Mouse (Mus musculus) liver, embryonic 14.5 days (tissue): ENCODE results near the gene Dusp3. TPM values are rescaled to one million over a fixed set of nuclear protein-coding genes. Genes with fewer than 3 reads are reported as not detected.
A peak's percentile ranks its signal among the peaks of the same experiment; 100 is the strongest.

Experiments
- ATAC-seq: fragments of 200-750 bp; cut with Nextera tagmentation; 2 replicates; pipeline ENCODE4 v1.8.0; 2017; ENCODE audit warnings: moderate number of reproducible peaks, mild to moderate bottlenecking, moderate library complexity; ENCODE audit not compliant: insufficient read depth
- DNase-seq, 3 experiments: peaks; one replicate each; pipeline ENCODE4 v3.0.0-alpha.2; 2012 to 2013; ENCODE audit warnings: low read depth in 3 of 3, low spot score in 3 of 3
- H3K27ac ChIP-seq: fragments of 300-500 bp; sonication (generic); 2 replicates; pipeline ENCODE4 v1.5.1; 2014; ENCODE audit warnings: moderate library complexity, mild to moderate bottlenecking, control low read depth, inconsistent platforms
- H3K27me3 ChIP-seq: fragments of 300-500 bp; sonication (generic); 2 replicates; pipeline ENCODE4 v1.6.1; 2014; ENCODE audit warnings: mild to moderate bottlenecking, low read length, moderate library complexity; ENCODE audit not compliant: control insufficient read depth, insufficient read depth
- H3K36me3 ChIP-seq: fragments of 300-500 bp; sonication (generic); replicated peaks from 2 replicates; pipeline ENCODE4 v1.6.1; 2014; ENCODE audit warnings: low read depth; ENCODE audit not compliant: control insufficient read depth, insufficient read depth
- H3K4me1 ChIP-seq, 2 experiments: fragments of 200-500 bp in 1 of 2; fragments of 300-500 bp in 1 of 2; sonication (generic) in 1 of 2; replicated peaks; 2 replicates each; pipeline ENCODE4 v1.6.1; 2012 to 2014; ENCODE audit warnings: antibody characterized with exemption in 1 of 2, inconsistent platforms in 1 of 2, low read length in 1 of 2; ENCODE audit not compliant: control insufficient read depth in 2 of 2, insufficient read depth in 2 of 2
- H3K4me2 ChIP-seq: fragments of 300-500 bp; sonication (generic); 2 replicates; pipeline ENCODE4 v1.6.1; 2014; ENCODE audit warnings: low read depth, mild to moderate bottlenecking, control low read depth, moderate library complexity
- H3K4me3 ChIP-seq, 2 experiments: fragments of 200-500 bp in 1 of 2; fragments of 300-500 bp in 1 of 2; sonication (generic) in 1 of 2; 2 replicates each; pipeline ENCODE4 v1.5.1; 2012 to 2014; ENCODE audit warnings: low read depth in 2 of 2, low read length in 2 of 2, mild to moderate bottlenecking in 2 of 2, control low read depth in 1 of 2, inconsistent platforms in 1 of 2, moderate library complexity in 1 of 2; ENCODE audit not compliant: insufficient read depth in 1 of 2
- H3K9ac ChIP-seq: fragments of 300-500 bp; sonication (generic); replicated peaks from 2 replicates; pipeline ENCODE4 v1.6.1; 2014; ENCODE audit warnings: mild to moderate bottlenecking, control low read depth, moderate library complexity
- H3K9me3 ChIP-seq: fragments of 300-500 bp; sonication (generic); 2 replicates; pipeline ENCODE4 v1.6.1; 2016; ENCODE audit warnings: low read length, mixed read lengths; ENCODE audit not compliant: control insufficient read depth
- CTCF ChIP-seq: IDR thresholded peaks from 2 replicates; pipeline ENCODE4 v1.5.1; 2016; ENCODE audit warnings: antibody characterized with exemption, low read depth, control low read depth
- EP300 ChIP-seq: IDR thresholded peaks from 2 replicates; pipeline ENCODE4 v1.6.1; 2016; ENCODE audit warnings: antibody characterized with exemption, low read depth
- WGBS: fragments of 180-500 bp; shearing (Covaris S2); extraction: QIAGEN DNeasy Blood & Tissue Kit; methylation state at CpG from one replicate; pipeline ENCODE4 v1.1.7; 2014; ENCODE audit not compliant: insufficient replicate concordance; 5-methylcytosine and 5-hydroxymethylcytosine counted together
- polyA plus RNA-seq, 2 experiments: library from polyadenylated mRNA; depleted of rRNA in 1 of 2; stranded (reverse) in 1 of 2; unstranded in 1 of 2; fragments of >200 nt; fragmentation: Nextera tagmentation in 1 of 2; extraction: Ambion mirVana in 1 of 2; gene quantifications; 2 replicates each; pipeline versions ENCODE4 v1.2.1 to v1.2.3; 2012 to 2014

Gene Dusp3
- polyA plus RNA-seq, 2 experiments: 4.8 to 6.3 TPM

GRCm38 (mm10) chr11:102006688-102007087 is 19.9 kb upstream of the Dusp3 start:
- DNase-seq (no peak), ATAC-seq (no peak)
- 68% methylated on average over 5 of the region's 5 CpGs for WGBS
- TF ChIP-seq CTCF: no peak
- TF ChIP-seq EP300: no peak
- Histone ChIP-seq H3K36me3 (no peaks in the 10 kb centered on the region), H3K27me3 (no peaks in the 10 kb centered on the region), H3K4me1 (no peaks in the 10 kb centered on the region), H3K4me3 (no peak overlapping the region), H3K9me3 (no peaks in the 10 kb centered on the region), H3K4me2 (no peak overlapping the region), H3K9ac (no peak overlapping the region), H3K27ac (no peak overlapping the region)

- 73% methylated on average over 9 of the region's 9 CpGs for WGBS
- no peak overlapping the region for H3K4me2 ChIP-seq
- H3K36me3 ChIP-seq: no peaks in the 10 kb centered on the region
- no peak for TF ChIP-seq CTCF
- TF ChIP-seq EP300: no peak
- no peak for ATAC-seq
- no peak for DNase-seq
- H3K4me1 ChIP-seq: no peaks in the 10 kb centered on the region
- no peaks in the 10 kb centered on the region for H3K9me3 ChIP-seq
- no peak overlapping the region for H3K4me3 ChIP-seq
- H3K9ac ChIP-seq: no peak overlapping the region
- H3K27me3 ChIP-seq: no peaks in the 10 kb centered on the region
- no peak overlapping the region for H3K27ac ChIP-seq
These were observed 19.5 kb upstream of the Dusp3 start for GRCm38 (mm10) chr11:102006271-102006670.

GRCm38 (mm10) chr11:102004251-102004650 is 17.4 kb upstream of the Dusp3 start:
- no peak overlapping the region for H3K4me2 ChIP-seq
- no peak for ATAC-seq
- H3K4me1 ChIP-seq: no peaks in the 10 kb centered on the region
- no peak overlapping the region for H3K27ac ChIP-seq
- H3K4me3 ChIP-seq: no peak overlapping the region
- H3K9ac ChIP-seq: no peak overlapping the region
- DNase-seq: no peak
- no peaks in the 10 kb centered on the region for H3K9me3 ChIP-seq
- WGBS: 78% methylated on average over 8 of the region's 8 CpGs
- H3K27me3 ChIP-seq: no peaks in the 10 kb centered on the region
- H3K36me3 ChIP-seq: no peaks in the 10 kb centered on the region
- peak; percentile 70 for TF ChIP-seq CTCF
- no peak for TF ChIP-seq EP300

- Histone ChIP-seq H3K36me3 (no peaks in the 10 kb centered on the region), H3K4me3 (no peak overlapping the region), H3K4me2 (no peak overlapping the region), H3K27ac (no peak overlapping the region), H3K9ac (no peak overlapping the region), H3K4me1 (peaks cover 0 to 6% of the 10 kb centered on the region in 2 experiments; a peak in 2 of 4 replicates), H3K27me3 (no peaks in the 10 kb centered on the region), H3K9me3 (no peaks in the 10 kb centered on the region)
- TF ChIP-seq EP300 (no peak), CTCF (no peak)
- no peak for DNase-seq
- ATAC-seq: no peak
- 47% methylated on average over 4 of the region's 4 CpGs for WGBS
These were observed 12.7 kb upstream of the Dusp3 start for GRCm38 (mm10) chr11:101999466-101999865.

GRCm38 (mm10) chr11:101998258-101998657 is 11.4 kb upstream of the Dusp3 start:
- no peak overlapping the region for H3K27ac ChIP-seq
- H3K4me2 ChIP-seq: no peak overlapping the region
- WGBS: 43% methylated on average over 5 of the region's 5 CpGs
- H3K4me3 ChIP-seq: no peak overlapping the region
- no peaks in the 10 kb centered on the region for H3K36me3 ChIP-seq
- H3K9ac ChIP-seq: no peak overlapping the region
- H3K27me3 ChIP-seq: no peaks in the 10 kb centered on the region
- DNase-seq (no peak), ATAC-seq (no peak)
- H3K4me1 ChIP-seq: peaks cover 9 to 17% of the 10 kb centered on the region in 2 experiments
- no peak for TF ChIP-seq CTCF
- TF ChIP-seq EP300: no peak
- H3K9me3 ChIP-seq: no peaks in the 10 kb centered on the region
